Comparison of ENCODE assay signal across 20 mouse cellular contexts in genomic region chr1:38239516-38239915, GRCm38 (mm10).
"Had no signal": no experiment of that assay in that cellular context is flagged by ENCODE, and none has a peak within 500 bp of the region (broad histone marks: within the 10 kb centered on the region; RNA-seq: fewer than 3 reads in every experiment).

No protein-coding gene starts in this region.

- DNase-seq: gastrocnemius, postnatal 10 days; gastrocnemius, postnatal 25 days; heart, postnatal 14 days; kidney, adult 11 months; kidney, adult 2 months; kidney, adult 9 months; kidney, postnatal 14 days; kidney, postnatal 36 days; layer of hippocampus, adult 9-11 months; layer of hippocampus, postnatal 36 days; left cerebral cortex, postnatal 4 days; liver had no signal

- H3K27me3 ChIP-seq: heart, embryonic 15.5 days; hindbrain, embryonic 13.5 days; hindbrain, embryonic 15.5 days; kidney, embryonic 15.5 days had no signal

- H3K27ac ChIP-seq: heart, embryonic 13.5 days; heart, embryonic 15.5 days; hindbrain, embryonic 13.5 days; hindbrain, embryonic 15.5 days; hindbrain, postnatal 0 days; kidney, embryonic 15.5 days; kidney, postnatal 0 days; limb, embryonic 12.5 days had no signal

- H3K4me3 ChIP-seq: heart, embryonic 13.5 days; heart, embryonic 15.5 days; hindbrain, embryonic 13.5 days; hindbrain, embryonic 15.5 days; kidney, embryonic 15.5 days; limb, embryonic 12.5 days had no signal

- H3K36me3 ChIP-seq: heart, embryonic 13.5 days; heart, embryonic 15.5 days; hindbrain, embryonic 13.5 days; hindbrain, embryonic 15.5 days; kidney, embryonic 15.5 days had no signal

- H3K9me3 ChIP-seq: heart, embryonic 13.5 days; heart, embryonic 15.5 days; hindbrain, embryonic 13.5 days; hindbrain, embryonic 15.5 days; kidney, embryonic 15.5 days; limb, embryonic 12.5 days had no signal
